Mouse (Mus musculus) cortical plate, adult 2 months (tissue): Measurements from ENCODE around the gene Il22ra1. TPM values are rescaled to one million over a fixed set of nuclear protein-coding genes. Genes with fewer than 3 reads are reported as not detected.

Experiments used
- H3K27ac ChIP-seq: fragments of 200-500 bp; 2 replicates; pipeline ENCODE4 v1.5.1; 2012; ENCODE audit warnings: low read length, control low read depth, inconsistent platforms; ENCODE audit not compliant: insufficient read depth
- H3K4me1 ChIP-seq: fragments of 200-500 bp; 2 replicates; pipeline ENCODE4 v1.6.1; 2011; ENCODE audit warnings: low read length; ENCODE audit not compliant: control insufficient read depth, insufficient read depth
- H3K4me3 ChIP-seq: fragments of 200-500 bp; 2 replicates; pipeline ENCODE4 v1.5.1; 2011; ENCODE audit warnings: mild to moderate bottlenecking, low read length, control low read depth; ENCODE audit not compliant: insufficient read depth
- CTCF ChIP-seq: fragments of 200-500 bp; IDR thresholded peaks from 2 replicates; pipeline ENCODE4 v1.5.1; 2011; ENCODE audit warnings: mild to moderate bottlenecking, control low read depth, low read length; ENCODE audit not compliant: insufficient read depth; ENCODE audit errors: extremely low read depth
- POLR2A ChIP-seq: fragments of 200-500 bp; IDR thresholded peaks from 2 replicates; pipeline ENCODE4 v1.6.1; 2011; ENCODE audit warnings: mild to moderate bottlenecking, low read length, control low read depth; ENCODE audit not compliant: insufficient read depth; ENCODE audit errors: extremely low read depth
- polyA plus RNA-seq: library from polyadenylated mRNA; depleted of rRNA; stranded (reverse); fragments of >200 nt; gene quantifications from 2 replicates; pipeline ENCODE4 v1.2.3, GENCODE M21; 2012; rRNA removed

Il22ra1 gene
- polyA plus RNA-seq, 1 experiment, result not detected

GRCm38 (mm10) chr4:135781304-135781703 lies 53.3 kb downstream of the Il22ra1 start:
- no peaks in the 10 kb centered on the region for H3K4me1 ChIP-seq
- no peak for TF ChIP-seq CTCF
- no peak for TF ChIP-seq POLR2A
- no peak overlapping the region for H3K4me3 ChIP-seq
- H3K27ac ChIP-seq, result no peak overlapping the region

GRCm38 (mm10) chr4:135786581-135786980 lies 58.6 kb downstream of the Il22ra1 start:
- no peak overlapping the region for H3K27ac ChIP-seq

GRCm38 (mm10) chr4:135787271-135787670 lies 59.3 kb downstream of the Il22ra1 start:
- H3K4me1 ChIP-seq, result no peaks in the 10 kb centered on the region
- no peak for TF ChIP-seq CTCF
- no peak for TF ChIP-seq POLR2A
- H3K4me3 ChIP-seq, result no peak overlapping the region
- H3K27ac ChIP-seq, result no peak overlapping the region

More at GRCm38 (mm10) chr4:135786581-135786980, 58.6 kb downstream of the Il22ra1 start:
- Histone ChIP-seq H3K4me1 (no peaks in the 10 kb centered on the region), H3K4me3 (no peak overlapping the region)
- no peak for TF ChIP-seq POLR2A
- no peak for TF ChIP-seq CTCF

- TF ChIP-seq POLR2A (no peak), CTCF (no peak)
- Histone ChIP-seq H3K4me1 (no peaks in the 10 kb centered on the region), H3K4me3 (no peak overlapping the region)
Measured at GRCm38 (mm10) chr4:135789135-135789534, 61.2 kb downstream of the Il22ra1 start.

GRCm38 (mm10) chr4:135792821-135793220 lies 64.8 kb downstream of the Il22ra1 start:
- TF ChIP-seq POLR2A (no peak), CTCF (no peak)
- H3K4me1 ChIP-seq, result no peaks in the 10 kb centered on the region
- H3K4me3 ChIP-seq, result no peak overlapping the region
- H3K27ac ChIP-seq, result no peak overlapping the region

More at GRCm38 (mm10) chr4:135789135-135789534, 61.2 kb downstream of the Il22ra1 start:
- no peak overlapping the region for H3K27ac ChIP-seq

- TF ChIP-seq CTCF, result no peak
- no peak for TF ChIP-seq POLR2A
- 0 out of 2 replicates have a peak overlapping the region, but pooled peaks have one; percentile 16 for H3K4me3 ChIP-seq
Measured at GRCm38 (mm10) chr4:135797931-135798330, 70.0 kb downstream of the Il22ra1 start.

GRCm38 (mm10) chr4:135801543-135801942 lies 73.6 kb downstream of the Il22ra1 start:
- no peak overlapping the region for H3K27ac ChIP-seq

More at GRCm38 (mm10) chr4:135797931-135798330, 70.0 kb downstream of the Il22ra1 start:
- Histone ChIP-seq H3K4me1 (no peaks in the 10 kb centered on the region), H3K27ac (no peak overlapping the region)

More at GRCm38 (mm10) chr4:135801543-135801942, 73.6 kb downstream of the Il22ra1 start:
- Histone ChIP-seq H3K4me3 (no peak overlapping the region), H3K4me1 (no peaks in the 10 kb centered on the region)
- TF ChIP-seq POLR2A (no peak), CTCF (peak; percentile 92)

Other genes with a start within 250 kb of the Il22ra1 start
- 0.85 and 0.96 TPM in 2 replicates for gene Stpg1, start 233.4 kb upstream of the Il22ra1 start, polyA plus RNA-seq
- 45.9 and 48.3 TPM in 2 replicates for gene Nipal3, start 233.1 kb upstream of the Il22ra1 start, polyA plus RNA-seq
- gene Grhl3, start 154.5 kb upstream of the Il22ra1 start, polyA plus RNA-seq, result 0.72 and 0.77 TPM in 2 replicates
- 0.11 and 0.15 TPM in 2 replicates for gene Ifnlr1, start 41.9 kb upstream of the Il22ra1 start, polyA plus RNA-seq
- 2.2 and 2.5 TPM in 2 replicates for gene Myom3, start 31.5 kb downstream of the Il22ra1 start, polyA plus RNA-seq
- 49.1 and 54.7 TPM in 2 replicates for gene Srsf10, start 127.6 kb downstream of the Il22ra1 start, polyA plus RNA-seq
- 55.4 and 61.0 TPM in 2 replicates for gene Pnrc2, start 145.7 kb downstream of the Il22ra1 start, polyA plus RNA-seq
- gene Cnr2, start 167.2 kb downstream of the Il22ra1 start, polyA plus RNA-seq, result 0.11 and 0.15 TPM in 2 replicates
- gene Fuca1, start 192.6 kb downstream of the Il22ra1 start, polyA plus RNA-seq, result 36.9 and 37.8 TPM in 2 replicates
- gene Hmgcl, start 218.3 kb downstream of the Il22ra1 start, polyA plus RNA-seq, result 46.4 and 50.5 TPM in 2 replicates
- gene Gale, start 235.6 kb downstream of the Il22ra1 start, polyA plus RNA-seq, result 35.9 and 38.9 TPM in 2 replicates
- 98.6 and 108 TPM in 2 replicates for gene Lypla2, start 244.5 kb downstream of the Il22ra1 start, polyA plus RNA-seq